Mouse (Mus musculus) limb, embryonic 14.5 days (tissue): ENCODE results near the gene Mreg. TPM values are rescaled to one million over a fixed set of nuclear protein-coding genes. Genes with fewer than 3 reads are reported as not detected.

Experiments
- ATAC-seq: fragments of 200-750 bp; cut with Nextera tagmentation; 2 replicates; pipeline ENCODE4 v1.8.0; 2017; ENCODE audit warnings: low read depth, moderate number of reproducible peaks, moderate TSS enrichment; ENCODE audit not compliant: low FRiP score
- DNase-seq: peaks from one replicate; pipeline ENCODE4 v3.0.0-alpha.2; 2015; ENCODE audit warnings: low spot score
- H3K27ac ChIP-seq: fragments of 300-500 bp; sonication (generic); replicated peaks from 2 replicates; pipeline ENCODE4 v1.5.1; 2014; ENCODE audit warnings: low read depth, mild to moderate bottlenecking, low read length, moderate library complexity, mixed read lengths
- H3K27me3 ChIP-seq: fragments of 300-500 bp; sonication (generic); 2 replicates; pipeline ENCODE4 v1.6.1; 2014; ENCODE audit warnings: low read length, mixed read lengths; ENCODE audit not compliant: control insufficient read depth, insufficient read depth
- H3K36me3 ChIP-seq: fragments of 300-500 bp; sonication (generic); 2 replicates; pipeline ENCODE4 v1.6.1; 2014; ENCODE audit warnings: mild to moderate bottlenecking, low read length, moderate library complexity, mixed read lengths; ENCODE audit not compliant: control insufficient read depth, insufficient read depth
- H3K4me1 ChIP-seq: fragments of 300-500 bp; sonication (generic); 2 replicates; pipeline ENCODE4 v1.6.1; 2014; ENCODE audit warnings: antibody characterized with exemption, low read length, mixed read lengths; ENCODE audit not compliant: control insufficient read depth, insufficient read depth
- H3K4me2 ChIP-seq: fragments of 300-500 bp; sonication (generic); replicated peaks from 2 replicates; pipeline ENCODE4 v1.6.1; 2014; ENCODE audit warnings: low read depth, mild to moderate bottlenecking, low read length, moderate library complexity; ENCODE audit not compliant: severe bottlenecking
- H3K4me3 ChIP-seq: fragments of 300-500 bp; sonication (generic); replicated peaks from 2 replicates; pipeline ENCODE4 v1.5.1; 2014; ENCODE audit warnings: low read length
- H3K9ac ChIP-seq: fragments of 300-500 bp; sonication (generic); 2 replicates; pipeline ENCODE4 v1.6.1; 2014; ENCODE audit warnings: mild to moderate bottlenecking, low read depth, low read length, moderate library complexity; ENCODE audit not compliant: severe bottlenecking
- H3K9me3 ChIP-seq: fragments of 300-500 bp; sonication (generic); 2 replicates; pipeline ENCODE4 v1.6.1; 2016; ENCODE audit warnings: low read length; ENCODE audit not compliant: control insufficient read depth
- POLR2A ChIP-seq: fragments of 200-500 bp; IDR thresholded peaks from 2 replicates; pipeline ENCODE4 v1.8.0; 2012; ENCODE audit warnings: inconsistent platforms, mild to moderate bottlenecking, moderate library complexity, borderline replicate concordance; ENCODE audit not compliant: insufficient read depth, insufficient read length; ENCODE audit errors: extremely low read depth
- WGBS: fragments of 180-500 bp; shearing (Covaris S2); extraction: QIAGEN DNeasy Blood & Tissue Kit; methylation state at CpG from one replicate; pipeline ENCODE4 v1.1.7; 2014; 5-methylcytosine and 5-hydroxymethylcytosine counted together
- polyA plus RNA-seq, 2 experiments: library from polyadenylated mRNA; depleted of rRNA in 1 of 2; stranded (reverse) in 1 of 2; unstranded in 1 of 2; fragments of >200 nt; fragmentation: Nextera tagmentation in 1 of 2; extraction: Ambion mirVana in 1 of 2; gene quantifications; 2 replicates each; pipeline versions ENCODE4 v1.2.1 to v1.2.3; 2012 to 2014

The Mreg gene
- polyA plus RNA-seq (2012; rRNA removed) = 1.1 and 1.5 TPM in 2 replicates
- polyA plus RNA-seq (2014; fragmentation: Nextera tagmentation; extraction: Ambion mirVana) = 3.4 and 4.6 TPM in 2 replicates

GRCm38 (mm10) chr1:72211701-72212699, at the start of gene Mreg:
TSS of gene Mreg (minus strand) at chr1:72212307.
- 2% methylated on average over 71 of the region's 89 CpGs for WGBS
- Histone ChIP-seq H3K4me2 (peak within 1 kb of the TSS; percentile 98), H3K27ac (no peak within 1 kb of the TSS)

GRCm38 (mm10) chr1:72256381-72257256, 44.5 kb upstream of the Mreg start:
- Histone ChIP-seq H3K27ac (no peak overlapping the region), H3K36me3 (0 out of 2 replicates have a peak, but pooled peaks cover 5% of the 10 kb centered on the region), H3K4me3 (no peak overlapping the region), H3K4me2 (no peak overlapping the region), H3K4me1 (peaks cover 9% of the 10 kb centered on the region; the same call in 1 of the 2 replicates), H3K27me3 (no peaks in the 10 kb centered on the region), H3K9ac (no peak overlapping the region), H3K9me3 (no peaks in the 10 kb centered on the region)
- DNase-seq (no peak), ATAC-seq (no peak)
- no peak for TF ChIP-seq POLR2A
- 79% methylated on average over 9 of the region's 9 CpGs for WGBS

More at GRCm38 (mm10) chr1:72211701-72212699, at the start of gene Mreg:
- ATAC-seq (peak; percentile 44), DNase-seq (peak; percentile 38)
- Histone ChIP-seq H3K9ac (peak within 1 kb of the TSS; percentile 76), H3K4me1 (no peaks in the 10 kb centered on the region), H3K4me3 (peak within 1 kb of the TSS; percentile 73), H3K36me3 (no peaks in the 10 kb centered on the region), H3K27me3 (no peaks in the 10 kb centered on the region; the same call in 1 of the 2 replicates), H3K9me3 (no peaks in the 10 kb centered on the region)
- TF ChIP-seq POLR2A = no peak

DNA sequence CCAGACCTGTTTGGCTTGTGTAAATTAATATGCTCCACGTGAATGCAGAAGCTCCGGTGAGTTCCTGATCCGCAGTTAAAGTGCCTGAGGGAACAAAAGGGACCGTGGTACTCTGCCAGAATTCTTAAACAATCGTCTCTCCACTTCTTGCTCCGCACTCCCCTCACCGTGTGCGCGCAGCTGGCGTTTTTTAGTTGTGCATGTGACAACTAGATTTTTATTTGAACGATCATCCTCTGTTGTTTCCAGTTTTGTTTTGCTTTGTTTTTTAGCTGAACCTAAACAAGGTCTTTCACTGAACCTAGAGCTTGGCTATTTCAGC, 43.7 kb upstream of the Mreg start:
- ATAC-seq = no peak
- DNase-seq = peak; percentile 23
- Histone ChIP-seq H3K9me3 (no peaks in the 10 kb centered on the region), H3K27me3 (no peaks in the 10 kb centered on the region), H3K4me1 (peaks cover 9% of the 10 kb centered on the region; the same call in 1 of the 2 replicates), H3K36me3 (0 out of 2 replicates have a peak, but pooled peaks cover 5% of the 10 kb centered on the region), H3K27ac (peak overlapping the region; percentile 76; the same call in 1 of the 2 replicates), H3K9ac (no peak overlapping the region), H3K4me2 (peak overlapping the region; percentile 64), H3K4me3 (peak overlapping the region; percentile 41; the same call in 1 of the 2 replicates)
- WGBS = 30% methylated on average over 11 of the region's 11 CpGs
- TF ChIP-seq POLR2A = no peak

DNA sequence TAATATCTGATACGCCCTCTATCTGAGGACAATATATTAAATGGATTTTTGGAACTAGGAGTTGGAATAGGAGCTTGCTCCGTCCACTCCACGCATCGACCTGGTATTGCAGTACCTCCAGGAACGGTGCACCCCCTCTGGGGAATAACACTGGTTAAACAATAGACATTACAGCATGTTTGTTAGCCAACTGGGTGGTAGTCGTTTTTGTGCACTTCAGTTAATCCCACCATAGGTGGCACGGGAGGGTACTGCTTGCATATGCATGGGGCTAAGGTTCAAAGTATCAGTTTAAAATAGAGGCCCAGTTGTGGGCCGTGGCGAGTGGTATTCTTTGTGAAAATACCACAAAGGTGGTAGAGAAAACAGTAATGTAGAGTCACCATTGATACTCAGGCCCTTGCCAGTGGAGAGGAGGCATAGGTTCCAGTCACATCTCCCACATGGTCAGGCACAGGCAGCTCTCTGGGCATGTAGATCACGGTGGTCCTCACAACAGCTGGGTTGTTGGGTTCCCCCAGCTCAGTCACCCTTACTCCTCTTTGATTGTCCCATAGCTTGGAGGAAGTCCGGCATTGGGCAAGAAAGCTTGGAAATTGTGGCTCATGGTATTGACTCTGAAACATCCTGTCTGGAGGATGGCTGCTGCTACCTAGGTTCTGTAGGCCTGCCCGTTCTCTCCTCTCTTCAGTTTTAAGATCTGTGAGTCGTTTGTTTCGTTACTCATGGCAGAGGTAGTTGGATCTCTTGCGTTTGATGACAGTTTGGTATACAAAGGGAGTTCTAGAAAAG, 43.2 kb upstream of the Mreg start:
- peak; percentile 86 for ATAC-seq
- Histone ChIP-seq H3K4me1 (peaks cover 9% of the 10 kb centered on the region; the same call in 1 of the 2 replicates), H3K4me2 (peak overlapping the region; percentile 64), H3K4me3 (peak overlapping the region; percentile 41), H3K27ac (peak overlapping the region; percentile 88), H3K9me3 (no peaks in the 10 kb centered on the region), H3K9ac (peak overlapping the region; percentile 66; the same call in 1 of the 2 replicates), H3K27me3 (no peaks in the 10 kb centered on the region), H3K36me3 (0 out of 2 replicates have a peak, but pooled peaks cover 5% of the 10 kb centered on the region)
- WGBS = 4% methylated on average over 14 of the region's 15 CpGs
- peak; percentile 95 for DNase-seq
- peak; percentile 44; the same call in 1 of the 2 replicates for TF ChIP-seq POLR2A
